Mouse (Mus musculus) stomach, embryonic 16.5 days (tissue): ENCODE measurements around the gene Plbd1. TPM values are rescaled to one million over a fixed set of nuclear protein-coding genes. Genes with fewer than 3 reads are reported as not detected.

Source experiments
- ATAC-seq: fragments of 200-750 bp; cut with Nextera tagmentation; 2 replicates; pipeline ENCODE4 v1.8.0; 2017; ENCODE audit warnings: moderate number of reproducible peaks, moderate TSS enrichment; ENCODE audit not compliant: insufficient read depth, low FRiP score
- H3K27ac ChIP-seq: fragments of 300-500 bp; sonication (generic); 2 replicates; pipeline ENCODE4 v1.5.1; 2014; ENCODE audit warnings: low read length
- H3K27me3 ChIP-seq: fragments of 300-500 bp; sonication (generic); 2 replicates; pipeline ENCODE4 v1.6.1; 2014; ENCODE audit warnings: low read length, control low read depth, mixed read lengths; ENCODE audit not compliant: control insufficient read depth, insufficient read depth
- H3K36me3 ChIP-seq: fragments of 300-500 bp; sonication (generic); 2 replicates; pipeline ENCODE4 v1.6.1; 2014; ENCODE audit warnings: low read length; ENCODE audit not compliant: control insufficient read depth, insufficient read depth
- H3K4me1 ChIP-seq: fragments of 300-500 bp; sonication (generic); 2 replicates; pipeline ENCODE4 v1.6.1; 2014; ENCODE audit warnings: low read length, control low read depth, mixed read lengths; ENCODE audit not compliant: control insufficient read depth, insufficient read depth
- H3K4me2 ChIP-seq: fragments of 300-500 bp; sonication (generic); 2 replicates; pipeline ENCODE4 v1.6.1; 2014; ENCODE audit warnings: low read depth, low read length, mixed read lengths
- H3K4me3 ChIP-seq: fragments of 300-500 bp; sonication (generic); replicated peaks from 2 replicates; pipeline ENCODE4 v1.5.1; 2014; ENCODE audit warnings: mild to moderate bottlenecking, low read length
- H3K9ac ChIP-seq: fragments of 300-500 bp; sonication (generic); 2 replicates; pipeline ENCODE4 v1.6.1; 2014; ENCODE audit warnings: low read length
- H3K9me3 ChIP-seq: fragments of 300-500 bp; sonication (generic); replicated peaks from 2 replicates; pipeline ENCODE4 v1.6.1; 2016; ENCODE audit warnings: low read length, control low read depth; ENCODE audit not compliant: control insufficient read depth
- WGBS: fragments of 180-500 bp; shearing (Covaris S2); extraction: QIAGEN DNeasy Blood & Tissue Kit; methylation state at CpG from one replicate; pipeline ENCODE4 v1.1.7; 2014; 5-methylcytosine and 5-hydroxymethylcytosine counted together
- polyA plus RNA-seq: library from polyadenylated mRNA; unstranded; fragments of >200 nt; fragmentation: Nextera tagmentation; extraction: Ambion mirVana; gene quantifications from 2 replicates; pipeline ENCODE4 v1.2.1, GENCODE M21; 2015

The Plbd1 gene
- polyA plus RNA-seq, 1 experiment from 2014 or later = 32.8 TPM

- WGBS = 95% methylated on average over 3 of the region's 3 CpGs
- H3K4me2 ChIP-seq = no peak overlapping the region
- no peak overlapping the region for H3K27ac ChIP-seq
- no peak overlapping the region for H3K9ac ChIP-seq
- peaks cover 38% of the 10 kb centered on the region for H3K36me3 ChIP-seq
- H3K27me3 ChIP-seq = no peaks in the 10 kb centered on the region
- H3K4me3 ChIP-seq = no peak overlapping the region
- no peaks in the 10 kb centered on the region for H3K4me1 ChIP-seq
- no peaks in the 10 kb centered on the region; the same call in 1 of the 2 replicates for H3K9me3 ChIP-seq
- ATAC-seq = no peak
These were observed 49.4 kb downstream of the Plbd1 start for GRCm38 (mm10) chr6:136612312-136612711.

GRCm38 (mm10) chr6:136611351-136612215, 50.1 kb downstream of the Plbd1 start:
- H3K27ac ChIP-seq = no peak overlapping the region

GRCm38 (mm10) chr6:136602601-136603000, 59.1 kb downstream of the Plbd1 start:
- H3K9ac ChIP-seq = no peak overlapping the region
- no peaks in the 10 kb centered on the region for H3K27me3 ChIP-seq
- H3K4me1 ChIP-seq = no peaks in the 10 kb centered on the region
- peaks cover 47% of the 10 kb centered on the region for H3K36me3 ChIP-seq
- no peak overlapping the region for H3K4me3 ChIP-seq
- H3K27ac ChIP-seq = no peak overlapping the region
- no peaks in the 10 kb centered on the region for H3K9me3 ChIP-seq
- WGBS = 81% methylated on average over 7 of the region's 7 CpGs
- no peak overlapping the region for H3K4me2 ChIP-seq
- ATAC-seq = no peak

More at GRCm38 (mm10) chr6:136611351-136612215, 50.1 kb downstream of the Plbd1 start:
- H3K4me1 ChIP-seq = no peaks in the 10 kb centered on the region
- WGBS = 95% methylated on average over 17 of the region's 17 CpGs
- no peaks in the 10 kb centered on the region for H3K27me3 ChIP-seq
- H3K4me2 ChIP-seq = no peak overlapping the region
- H3K9ac ChIP-seq = no peak overlapping the region
- no peak overlapping the region for H3K4me3 ChIP-seq
- no peaks in the 10 kb centered on the region; the same call in 1 of the 2 replicates for H3K9me3 ChIP-seq
- H3K36me3 ChIP-seq = peaks cover 41% of the 10 kb centered on the region
- no peak for ATAC-seq

GRCm38 (mm10) chr6:136594541-136594940, 67.2 kb downstream of the Plbd1 start:
- WGBS = 90% methylated on average over 4 of the region's 4 CpGs
- no peaks in the 10 kb centered on the region for H3K27me3 ChIP-seq
- no peak overlapping the region for H3K4me2 ChIP-seq
- no peak for ATAC-seq
- H3K4me1 ChIP-seq = no peaks in the 10 kb centered on the region
- no peak overlapping the region for H3K27ac ChIP-seq
- no peak overlapping the region for H3K4me3 ChIP-seq
- H3K9me3 ChIP-seq = no peaks in the 10 kb centered on the region
- no peak overlapping the region for H3K9ac ChIP-seq
- H3K36me3 ChIP-seq = peaks cover 28% of the 10 kb centered on the region

- Histone ChIP-seq H3K9me3 (no peaks in the 10 kb centered on the region), H3K4me3 (no peak overlapping the region), H3K27ac (no peak overlapping the region), H3K27me3 (no peaks in the 10 kb centered on the region), H3K36me3 (peaks cover 28% of the 10 kb centered on the region), H3K9ac (no peak overlapping the region), H3K4me2 (no peak overlapping the region), H3K4me1 (no peaks in the 10 kb centered on the region)
- 87% methylated on average over 4 of the region's 4 CpGs for WGBS
- ATAC-seq = no peak
These were observed 71.0 kb downstream of the Plbd1 start for GRCm38 (mm10) chr6:136590739-136591138.

- H3K9ac ChIP-seq = no peak overlapping the region
- no peak for ATAC-seq
These were observed 95.7 kb downstream of the Plbd1 start for GRCm38 (mm10) chr6:136566002-136566401.

More at GRCm38 (mm10) chr6:136566002-136566401, 95.7 kb downstream of the Plbd1 start:
- 79% methylated on average over 5 of the region's 5 CpGs for WGBS
- Histone ChIP-seq H3K4me3 (no peak overlapping the region), H3K36me3 (peaks cover 65% of the 10 kb centered on the region), H3K4me1 (no peaks in the 10 kb centered on the region), H3K4me2 (no peak overlapping the region), H3K9me3 (peaks cover 2% of the 10 kb centered on the region; the same call in 1 of the 2 replicates), H3K27me3 (no peaks in the 10 kb centered on the region), H3K27ac (no peak overlapping the region)

Other genes starting within 250 kb of the Plbd1 start
- not detected in 2 replicates for gene E330021D16Rik, start 246.4 kb downstream of the Plbd1 start, polyA plus RNA-seq
- gene Atf7ip, start 155.8 kb downstream of the Plbd1 start, polyA plus RNA-seq = 30.0 and 34.0 TPM in 2 replicates
- 8.5 and 8.7 TPM in 2 replicates for gene Gucy2c, start 119.8 kb upstream of the Plbd1 start, polyA plus RNA-seq
- gene Hist4h4, start 142.5 kb upstream of the Plbd1 start, polyA plus RNA-seq = 0.83 and 0.89 TPM in 2 replicates
- 180 and 196 TPM in 2 replicates for gene H2afj, start 146.3 kb upstream of the Plbd1 start, polyA plus RNA-seq
- gene BC049715, start 165.7 kb upstream of the Plbd1 start, polyA plus RNA-seq = 0.46 and 2.6 TPM in 2 replicates
- 85.0 and 90.8 TPM in 2 replicates for gene Wbp11, start 166.3 kb upstream of the Plbd1 start, polyA plus RNA-seq
- 1.2 and 2.2 TPM in 2 replicates for gene Smco3, start 173.5 kb upstream of the Plbd1 start, polyA plus RNA-seq
- 6.9 and 7.9 TPM in 2 replicates for gene Art4, start 195.8 kb upstream of the Plbd1 start, polyA plus RNA-seq
- gene Mgp, start 213.9 kb upstream of the Plbd1 start, polyA plus RNA-seq = 224 and 245 TPM in 2 replicates